Mouse (Mus musculus): ENCODE data around the gene Sdccag8.

DNA sequence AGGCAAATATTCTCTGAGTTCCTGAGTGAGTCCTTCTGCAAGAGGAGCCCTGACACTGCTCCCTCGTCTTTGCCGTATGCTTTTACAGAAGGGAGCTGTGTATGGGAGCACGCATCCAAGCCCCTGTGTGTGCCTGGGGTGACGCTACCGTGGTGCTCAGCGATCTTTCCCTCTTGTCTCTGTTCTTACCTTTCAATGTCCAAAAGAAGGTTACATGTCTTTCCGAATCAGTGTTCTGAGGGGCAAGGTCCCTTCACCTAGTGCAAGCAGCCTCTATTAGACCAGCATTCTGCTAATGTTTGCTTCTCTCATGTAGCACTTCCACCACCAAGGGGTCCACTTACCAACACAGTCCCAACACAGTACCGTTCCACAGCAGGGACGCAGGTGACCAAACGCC, 117.1 kb downstream of the Sdccag8 start:
- no peak for TF ChIP-seq POLR2A (IDR thresholded peaks at IDR 0.05; ENCODE audit: low read depth, low read length)
- no peak for TF ChIP-seq CTCF (IDR thresholded peaks at IDR 0.05; ENCODE audit: extremely low read depth, insufficient read depth, insufficient read length, insufficient replicate concordance)
